Mouse (Mus musculus) heart, postnatal 0 days (tissue): ENCODE measurements around the gene Cx3cr1.

Experiments
- CTCF ChIP-seq: IDR thresholded peaks from 2 replicates; pipeline ENCODE4 v1.5.1; 2016; ENCODE audit warnings: antibody characterized with exemption, control low read depth, low read depth
- EP300 ChIP-seq: IDR thresholded peaks from 2 replicates; pipeline ENCODE4 v1.6.1; 2016; ENCODE audit warnings: antibody characterized with exemption, low read depth

DNA sequence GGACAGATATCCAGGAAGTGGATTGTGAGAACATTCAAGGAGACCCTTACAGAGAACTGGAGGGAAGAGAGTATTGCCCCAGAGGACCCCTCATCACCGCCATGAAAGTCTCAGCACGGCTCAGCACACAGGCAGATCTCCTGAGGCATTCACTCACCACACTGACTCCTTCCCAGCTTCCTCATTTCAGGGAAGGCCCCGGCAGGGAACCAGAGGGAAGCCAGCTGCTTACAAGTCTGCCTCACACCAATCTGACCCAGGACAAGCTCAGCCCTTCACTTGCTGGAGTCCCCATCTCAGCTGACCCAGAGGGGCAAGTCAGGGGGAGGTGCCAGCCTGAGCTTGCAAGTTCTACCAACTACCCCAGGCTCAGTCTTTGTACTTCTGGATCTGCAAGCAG lies 120.9 kb downstream of the Cx3cr1 start:
- TF ChIP-seq CTCF: no peak
- no peak for TF ChIP-seq EP300
